Mouse (Mus musculus): ENCODE data around the gene Defb26. TPM values are rescaled to one million over a fixed set of nuclear protein-coding genes. Genes with fewer than 3 reads are reported as not detected.

The Defb26 gene
- polyA plus RNA-seq, 1 experiment: not detected

- Histone ChIP-seq H3K4me3 (ENCODE audit: extremely low read depth, insufficient read depth, insufficient read length) (no peak overlapping the region), H3K27me3 (ENCODE audit: control insufficient read depth, insufficient read depth, low read length) (no peaks in the 10 kb centered on the region), H3K36me3 (ENCODE audit: control insufficient read depth, insufficient read depth, low read length) (no peaks in the 10 kb centered on the region), H3K27ac (ENCODE audit: insufficient read depth, low read length) (no peak overlapping the region), H3K4me1 (ENCODE audit: control insufficient read depth, insufficient read depth, insufficient read length) (no peaks in the 10 kb centered on the region)
- no peak for TF ChIP-seq CTCF (IDR thresholded peaks at IDR 0.05; ENCODE audit: extremely low read depth, insufficient read depth, insufficient read length, insufficient replicate concordance)
- 30% methylated on average over 3 of the region's 3 CpGs for WGBS
- no peak for DNase-seq (ENCODE audit: low read depth in 1 of 2, low spot score in 2 of 2)
Measured at GRCm38 (mm10) chr2:152472434-152472833, 39.1 kb downstream of the Defb26 start.

- TF ChIP-seq CTCF (IDR thresholded peaks at IDR 0.05; ENCODE audit: extremely low read depth, insufficient read depth, insufficient read length, insufficient replicate concordance): no peak
- no peak for TF ChIP-seq POLR2A (IDR thresholded peaks at IDR 0.05; ENCODE audit: low read depth, low read length)
- WGBS: 25% methylated on average over 7 of the region's 7 CpGs
- Histone ChIP-seq H3K4me3 (ENCODE audit: extremely low read depth, insufficient read depth, insufficient read length) (peak overlapping the region; percentile 18; the same call in 1 of the 2 replicates), H3K36me3 (ENCODE audit: control insufficient read depth, insufficient read depth, low read length) (no peaks in the 10 kb centered on the region), H3K4me1 (ENCODE audit: control insufficient read depth, insufficient read depth, insufficient read length) (no peaks in the 10 kb centered on the region), H3K27ac (ENCODE audit: insufficient read depth, low read length) (no peak overlapping the region), H3K27me3 (ENCODE audit: control insufficient read depth, insufficient read depth, low read length) (no peaks in the 10 kb centered on the region)
- DNase-seq (ENCODE audit: low read depth in 1 of 2, low spot score in 2 of 2): no peak
Measured at GRCm38 (mm10) chr2:152470973-152471372, 40.5 kb downstream of the Defb26 start.

GRCm38 (mm10) chr2:152464570-152465150, 46.8 kb downstream of the Defb26 start, which contains the start of gene Defb23:
Gene Defb23, minus strand, starts transcription at chr2:152464620.
- no peak for TF ChIP-seq CTCF (IDR thresholded peaks at IDR 0.05; ENCODE audit: extremely low read depth, insufficient read depth, insufficient read length, insufficient replicate concordance)
- TF ChIP-seq POLR2A (IDR thresholded peaks at IDR 0.05; ENCODE audit: low read depth, low read length): no peak
- H3K4me1 ChIP-seq (ENCODE audit: control insufficient read depth, insufficient read depth, insufficient read length): no peaks in the 10 kb centered on the region
- 87% methylated on average over 3 of the region's 3 CpGs for WGBS

GRCm38 (mm10) chr2:152459241-152459640, 52.3 kb downstream of the Defb26 start:
- DNase-seq (ENCODE audit: low read depth in 1 of 2, low spot score in 2 of 2): no peak

More at GRCm38 (mm10) chr2:152464570-152465150, 46.8 kb downstream of the Defb26 start, which contains the start of gene Defb23:
- DNase-seq (ENCODE audit: low read depth in 1 of 2, low spot score in 2 of 2): no peak
- Histone ChIP-seq H3K36me3 (ENCODE audit: control insufficient read depth, insufficient read depth, low read length) (no peaks in the 10 kb centered on the region), H3K4me3 (ENCODE audit: extremely low read depth, insufficient read depth, insufficient read length) (no peak within 1 kb of the TSS), H3K27me3 (ENCODE audit: control insufficient read depth, insufficient read depth, low read length) (no peaks in the 10 kb centered on the region), H3K27ac (ENCODE audit: insufficient read depth, low read length) (no peak within 1 kb of the TSS)

More at GRCm38 (mm10) chr2:152459241-152459640, 52.3 kb downstream of the Defb26 start:
- Histone ChIP-seq H3K27ac (ENCODE audit: insufficient read depth, low read length) (no peak overlapping the region), H3K27me3 (ENCODE audit: control insufficient read depth, insufficient read depth, low read length) (no peaks in the 10 kb centered on the region), H3K36me3 (ENCODE audit: control insufficient read depth, insufficient read depth, low read length) (no peaks in the 10 kb centered on the region), H3K4me3 (ENCODE audit: extremely low read depth, insufficient read depth, insufficient read length) (no peak overlapping the region), H3K4me1 (ENCODE audit: control insufficient read depth, insufficient read depth, insufficient read length) (no peaks in the 10 kb centered on the region)
- no peak for TF ChIP-seq POLR2A (IDR thresholded peaks at IDR 0.05; ENCODE audit: low read depth, low read length)
- 76% methylated on average over 13 of the region's 13 CpGs for WGBS

Other genes with a start within 250 kb of the Defb26 start
- gene Tbc1d20, start 217.9 kb downstream of the Defb26 start, polyA plus RNA-seq (2012; rRNA removed): 37.9 and 39.5 TPM in 2 replicates
- 326 and 431 TPM in 2 replicates for gene Rbck1, start 179.0 kb downstream of the Defb26 start, polyA plus RNA-seq (2012; rRNA removed)
- 0.65 and 1.0 TPM in 2 replicates for gene Trib3, start 167.7 kb downstream of the Defb26 start, polyA plus RNA-seq (2012; rRNA removed)
- gene Nrsn2, start 135.1 kb downstream of the Defb26 start, polyA plus RNA-seq (2012; rRNA removed): not detected in 2 replicates
- gene Sox12, start 113.6 kb downstream of the Defb26 start, polyA plus RNA-seq (2012; rRNA removed): 4.0 and 4.6 TPM in 2 replicates
- 1.8 and 2.7 TPM in 2 replicates for gene Zcchc3, start 96.7 kb downstream of the Defb26 start, polyA plus RNA-seq (2012; rRNA removed)
- gene 6820408C15Rik, start 96.1 kb downstream of the Defb26 start, polyA plus RNA-seq (2012; rRNA removed): 0.12 TPM in 1 of 2 replicates, not detected in the other
- not detected in 2 replicates for gene Defb23, start 47.1 kb downstream of the Defb26 start, polyA plus RNA-seq (2012; rRNA removed)
- not detected in 2 replicates for gene Defb20, start 34.6 kb downstream of the Defb26 start, polyA plus RNA-seq (2012; rRNA removed)
- gene Defb22, start 21.6 kb downstream of the Defb26 start, polyA plus RNA-seq (2012; rRNA removed): not detected in 2 replicates
- not detected in 2 replicates for gene Defb28, start 6.6 kb upstream of the Defb26 start, polyA plus RNA-seq (2012; rRNA removed)
- not detected in 2 replicates for gene Defb29, start 28.4 kb upstream of the Defb26 start, polyA plus RNA-seq (2012; rRNA removed)
- not detected in 2 replicates for gene Gm17416, start 57.6 kb upstream of the Defb26 start, polyA plus RNA-seq (2012; rRNA removed)
- not detected in 2 replicates for gene Defb21, start 61.1 kb upstream of the Defb26 start, polyA plus RNA-seq (2012; rRNA removed)
- gene Defb19, start 68.6 kb upstream of the Defb26 start, polyA plus RNA-seq (2012; rRNA removed): not detected in 2 replicates
- gene Defb45, start 87.7 kb upstream of the Defb26 start, polyA plus RNA-seq (2012; rRNA removed): not detected in 2 replicates
- not detected in 2 replicates for gene Defb36, start 92.6 kb upstream of the Defb26 start, polyA plus RNA-seq (2012; rRNA removed)
- gene Defb25, start 111.4 kb upstream of the Defb26 start, polyA plus RNA-seq (2012; rRNA removed): 0.65 TPM in 1 of 2 replicates, not detected in the other
- 8.6 and 9.8 TPM in 2 replicates for gene Rem1, start 115.3 kb upstream of the Defb26 start, polyA plus RNA-seq (2012; rRNA removed)
- gene H13, start 157.8 kb upstream of the Defb26 start, polyA plus RNA-seq (2012; rRNA removed): 82.8 and 145 TPM in 2 replicates
- 0.79 and 1.5 TPM in 2 replicates for gene Mcts2, start 175.3 kb upstream of the Defb26 start, polyA plus RNA-seq (2012; rRNA removed)
- 53.5 and 84.4 TPM in 2 replicates for gene Id1, start 224.6 kb upstream of the Defb26 start, polyA plus RNA-seq (2012; rRNA removed)
- gene Cox4i2, start 242.5 kb upstream of the Defb26 start, polyA plus RNA-seq (2012; rRNA removed): 0.56 and 0.59 TPM in 2 replicates